Mouse (Mus musculus) midbrain, embryonic 10.5 days (tissue): ENCODE measurements around the gene Gm44973. TPM values are rescaled to one million over a fixed set of nuclear protein-coding genes. Genes with fewer than 3 reads are reported as not detected.
"Not testable (repeated sequence)": the region's sequence is repeated elsewhere in the genome, so short reads cannot be mapped to it uniquely, and the experiment has no call there.

ENCODE experiments used
- DNase-seq: peaks from one replicate; pipeline ENCODE4 v3.0.0-alpha.2; 2017; ENCODE audit warnings: low spot score
- H3K27ac ChIP-seq: fragments of 300-500 bp; sonication (generic); replicated peaks from 2 replicates; pipeline ENCODE4 v1.5.1; 2016; ENCODE audit warnings: mild to moderate bottlenecking
- H3K27me3 ChIP-seq: fragments of 300-500 bp; sonication (generic); 2 replicates; pipeline ENCODE4 v1.6.1; 2016; ENCODE audit warnings: low read depth, mild to moderate bottlenecking; ENCODE audit not compliant: poor library complexity, severe bottlenecking
- H3K36me3 ChIP-seq: fragments of 300-500 bp; sonication (generic); 2 replicates; pipeline ENCODE4 v1.6.1; 2016; ENCODE audit warnings: mild to moderate bottlenecking, moderate library complexity
- H3K4me1 ChIP-seq: fragments of 300-500 bp; sonication (generic); 2 replicates; pipeline ENCODE4 v1.6.1; 2016
- H3K4me3 ChIP-seq: fragments of 300-500 bp; sonication (generic); 2 replicates; pipeline ENCODE4 v1.5.1; 2016; ENCODE audit warnings: mild to moderate bottlenecking, moderate library complexity
- H3K9me3 ChIP-seq: fragments of 300-500 bp; sonication (generic); replicated peaks from 2 replicates; pipeline ENCODE4 v1.6.1; 2016; ENCODE audit warnings: mild to moderate bottlenecking
- WGBS: fragments of 180-500 bp; shearing (Covaris S2); methylation state at CpG from one replicate; pipeline ENCODE4 v1.1.7; 2016; 5-methylcytosine and 5-hydroxymethylcytosine counted together
- polyA plus RNA-seq: library from polyadenylated mRNA; unstranded; fragments of >200 nt; fragmentation: Nextera tagmentation; extraction: Ambion mirVana; gene quantifications from 2 replicates; pipeline ENCODE4 v1.2.1, GENCODE M21; 2016

Gene Gm44973
- polyA plus RNA-seq, 1 experiment from 2014 or later, result 1.2 TPM

- H3K9me3 ChIP-seq, result no peaks in the 10 kb centered on the region
- H3K4me1 ChIP-seq, result peaks cover 49% of the 10 kb centered on the region
- DNase-seq, result no peak
- H3K4me3 ChIP-seq, result no peak overlapping the region; the same call in 1 of the 2 replicates
- no peaks in the 10 kb centered on the region for H3K36me3 ChIP-seq
- H3K27me3 ChIP-seq, result peaks cover 68% of the 10 kb centered on the region
- no peak overlapping the region for H3K27ac ChIP-seq
- WGBS, result 29% methylated on average over 11 of the region's 11 CpGs
Observed at GRCm38 (mm10) chr7:5057804-5058203, 42.5 kb downstream of the Gm44973 start.

GRCm38 (mm10) chr7:5058631-5059030 is 43.3 kb downstream of the Gm44973 start:
- 76% methylated on average over 1 of the region's 1 CpGs for WGBS
- Histone ChIP-seq H3K4me1 (peaks cover 45% of the 10 kb centered on the region), H3K4me3 (no peak overlapping the region), H3K27me3 (peaks cover 60% of the 10 kb centered on the region), H3K9me3 (no peaks in the 10 kb centered on the region), H3K27ac (no peak overlapping the region), H3K36me3 (no peaks in the 10 kb centered on the region)
- DNase-seq, result no peak

- no peak for DNase-seq
- Histone ChIP-seq H3K4me1 (peaks cover 46% of the 10 kb centered on the region), H3K9me3 (no peaks in the 10 kb centered on the region), H3K27ac (0 out of 2 replicates have a peak overlapping the region, but pooled peaks have one; percentile 97), H3K36me3 (peaks cover 4% of the 10 kb centered on the region), H3K4me3 (peak overlapping the region; percentile 74), H3K27me3 (peaks cover 52% of the 10 kb centered on the region)
- WGBS, result 94% methylated on average over 12 of the region's 12 CpGs
Observed at GRCm38 (mm10) chr7:5059421-5059820, 44.1 kb downstream of the Gm44973 start.

- DNase-seq, result peak; percentile 81
- peaks cover 44% of the 10 kb centered on the region for H3K27me3 ChIP-seq
- peak overlapping the region; percentile 74 for H3K4me3 ChIP-seq
- 6% methylated on average over 27 of the region's 27 CpGs for WGBS
- H3K9me3 ChIP-seq, result no peaks in the 10 kb centered on the region
- H3K36me3 ChIP-seq, result peaks cover 8% of the 10 kb centered on the region
- peak overlapping the region; percentile 97 for H3K27ac ChIP-seq
- H3K4me1 ChIP-seq, result peaks cover 48% of the 10 kb centered on the region
Observed at GRCm38 (mm10) chr7:5060239-5060731, 45.0 kb downstream of the Gm44973 start.

- DNase-seq, result peak; percentile 98
- H3K9me3 ChIP-seq, result no peaks in the 10 kb centered on the region
- peak overlapping the region; percentile 74 for H3K4me3 ChIP-seq
- under 1% methylated on average over 60 of the region's 60 CpGs for WGBS
- H3K27me3 ChIP-seq, result peaks cover 35% of the 10 kb centered on the region
- H3K4me1 ChIP-seq, result peaks cover 55% of the 10 kb centered on the region
- peaks cover 16% of the 10 kb centered on the region for H3K36me3 ChIP-seq
- peak overlapping the region; percentile 97 for H3K27ac ChIP-seq
Observed at GRCm38 (mm10) chr7:5060944-5061773, 45.9 kb downstream of the Gm44973 start.

GRCm38 (mm10) chr7:5061774-5062359 is 46.6 kb downstream of the Gm44973 start, which contains the start of gene U2af2:
Gene U2af2 (plus strand): TSS chr7:5062143.
- H3K27me3 ChIP-seq, result peaks cover 28% of the 10 kb centered on the region
- H3K4me3 ChIP-seq, result peak within 1 kb of the TSS; percentile 74
- peak within 1 kb of the TSS; percentile 97 for H3K27ac ChIP-seq
- H3K9me3 ChIP-seq, result no peaks in the 10 kb centered on the region
- DNase-seq, result peak; percentile 97
- under 1% methylated on average over 65 of the region's 65 CpGs for whole genome bisulfite sequencing
- H3K4me1 ChIP-seq, result peaks cover 48% of the 10 kb centered on the region
- peaks cover 23% of the 10 kb centered on the region for H3K36me3 ChIP-seq

- Histone ChIP-seq H3K27me3 (peaks cover 22% of the 10 kb centered on the region), H3K4me1 (peaks cover 42% of the 10 kb centered on the region), H3K27ac (peak overlapping the region; percentile 97), H3K4me3 (peak overlapping the region; percentile 74), H3K36me3 (peaks cover 30% of the 10 kb centered on the region), H3K9me3 (no peaks in the 10 kb centered on the region)
- DNase-seq, result peak; percentile 85
- under 1% methylated on average over 51 of the region's 51 CpGs for WGBS
Observed at GRCm38 (mm10) chr7:5062360-5063001, 47.2 kb downstream of the Gm44973 start.

- no peaks in the 10 kb centered on the region for H3K27me3 ChIP-seq
- H3K4me3 ChIP-seq, result no peak overlapping the region
- no peak for DNase-seq
- H3K4me1 ChIP-seq, result peaks cover 33% of the 10 kb centered on the region
- H3K27ac ChIP-seq, result no peak overlapping the region
- peaks cover 54% of the 10 kb centered on the region for H3K36me3 ChIP-seq
- H3K9me3 ChIP-seq, result no peaks in the 10 kb centered on the region
- WGBS, result 97% methylated on average over 6 of the region's 6 CpGs
Observed at GRCm38 (mm10) chr7:5064886-5065285, 49.6 kb downstream of the Gm44973 start.

- H3K9me3 ChIP-seq, result no peaks in the 10 kb centered on the region
- 95% methylated on average over 1 of the region's 1 CpGs for WGBS
- H3K27me3 ChIP-seq, result no peaks in the 10 kb centered on the region
- H3K4me3 ChIP-seq, result no peak overlapping the region
- DNase-seq, result no peak
- no peaks in the 10 kb centered on the region for H3K4me1 ChIP-seq
- H3K27ac ChIP-seq, result no peak overlapping the region
- H3K36me3 ChIP-seq, result peaks cover 98% of the 10 kb centered on the region
Observed at GRCm38 (mm10) chr7:5073586-5073985, 58.3 kb downstream of the Gm44973 start.

- Histone ChIP-seq H3K4me3 (no peak overlapping the region), H3K27ac (no peak overlapping the region), H3K36me3 (peaks cover 95% of the 10 kb centered on the region), H3K27me3 (no peaks in the 10 kb centered on the region), H3K9me3 (no peaks in the 10 kb centered on the region), H3K4me1 (0 out of 2 replicates have a peak, but pooled peaks cover 3% of the 10 kb centered on the region)
- 96% methylated on average over 5 of the region's 5 CpGs for WGBS
- no peak for DNase-seq
Observed at GRCm38 (mm10) chr7:5074984-5075383, 59.7 kb downstream of the Gm44973 start.

- H3K4me1 ChIP-seq, result peaks cover 16% of the 10 kb centered on the region
- no peak for DNase-seq
- no peaks in the 10 kb centered on the region for H3K9me3 ChIP-seq
- H3K4me3 ChIP-seq, result no peak overlapping the region
- H3K36me3 ChIP-seq, result peaks cover 77% of the 10 kb centered on the region
- H3K27ac ChIP-seq, result no peak overlapping the region
- WGBS, result 93% methylated on average over 2 of the region's 2 CpGs
- H3K27me3 ChIP-seq, result no peaks in the 10 kb centered on the region
Observed at GRCm38 (mm10) chr7:5076931-5077330, 61.6 kb downstream of the Gm44973 start.

GRCm38 (mm10) chr7:5079365-5080009 is 64.2 kb downstream of the Gm44973 start:
- WGBS, result 57% methylated on average over 10 of the region's 13 CpGs
- H3K36me3 ChIP-seq, result peaks cover 71% of the 10 kb centered on the region
- peak overlapping the region; percentile 95 for H3K4me3 ChIP-seq
- not testable (repeated sequence) for H3K27me3 ChIP-seq, H3K9me3 ChIP-seq, DNase-seq
- peak overlapping the region; percentile 93 for H3K27ac ChIP-seq
- peaks cover 20% of the 10 kb centered on the region for H3K4me1 ChIP-seq
